Mouse (Mus musculus) midbrain, embryonic 12.5 days (tissue): ENCODE data around the gene Lgi4. TPM values are rescaled to one million over a fixed set of nuclear protein-coding genes. Genes with fewer than 3 reads are reported as not detected.

Experiments
- ATAC-seq: fragments of 200-750 bp; cut with Nextera tagmentation; 2 replicates; pipeline ENCODE4 v1.8.0; 2017; ENCODE audit warnings: low read depth, moderate TSS enrichment, moderate library complexity; ENCODE audit not compliant: low FRiP score
- H3K27ac ChIP-seq: fragments of 300-500 bp; sonication (generic); replicated peaks from 2 replicates; pipeline ENCODE4 v1.5.1; 2016; ENCODE audit warnings: mild to moderate bottlenecking
- H3K27me3 ChIP-seq: fragments of 300-500 bp; sonication (generic); 2 replicates; pipeline ENCODE4 v1.6.1; 2016; ENCODE audit warnings: mild to moderate bottlenecking
- H3K36me3 ChIP-seq: fragments of 300-500 bp; sonication (generic); 2 replicates; pipeline ENCODE4 v1.6.1; 2016
- H3K4me1 ChIP-seq: fragments of 300-500 bp; sonication (generic); 2 replicates; pipeline ENCODE4 v1.6.1; 2016
- H3K4me2 ChIP-seq: fragments of 300-500 bp; sonication (generic); replicated peaks from 2 replicates; pipeline ENCODE4 v1.6.1; 2016; ENCODE audit warnings: mild to moderate bottlenecking, moderate library complexity
- H3K4me3 ChIP-seq: fragments of 300-500 bp; sonication (generic); 2 replicates; pipeline ENCODE4 v1.5.1; 2016; ENCODE audit warnings: mild to moderate bottlenecking
- H3K9ac ChIP-seq: fragments of 300-500 bp; sonication (generic); replicated peaks from 2 replicates; pipeline ENCODE4 v1.6.1; 2016; ENCODE audit warnings: mild to moderate bottlenecking, moderate library complexity
- H3K9me3 ChIP-seq: fragments of 300-500 bp; sonication (generic); 2 replicates; pipeline ENCODE4 v1.6.1; 2016; ENCODE audit warnings: mild to moderate bottlenecking
- WGBS: fragments of 180-500 bp; shearing (Covaris S2); methylation state at CpG from one replicate; pipeline ENCODE4 v1.1.7; 2016; 5-methylcytosine and 5-hydroxymethylcytosine counted together
- polyA plus RNA-seq: library from polyadenylated mRNA; unstranded; fragments of >200 nt; fragmentation: Nextera tagmentation; extraction: Ambion mirVana; gene quantifications from 2 replicates; pipeline ENCODE4 v1.2.1, GENCODE M21; 2016

Lgi4 gene
- 0.54 and 0.55 TPM in 2 replicates for polyA plus RNA-seq

- no peak within 1 kb of the TSS for H3K9ac ChIP-seq
- WGBS = 2% methylated on average over 2 of the region's 2 CpGs
- H3K4me2 ChIP-seq = no peak within 1 kb of the TSS
Measured at GRCm38 (mm10) chr7:31059108-31059507, at the start of gene Lgi4. Gene Lgi4, plus strand, starts transcription at chr7:31059342.

GRCm38 (mm10) chr7:31012971-31013370 is 46.2 kb upstream of the Lgi4 start:
- Histone ChIP-seq H3K9ac (no peak overlapping the region), H3K4me1 (peaks cover 9% of the 10 kb centered on the region; the same call in 1 of the 2 replicates), H3K36me3 (no peaks in the 10 kb centered on the region), H3K4me2 (no peak overlapping the region), H3K9me3 (no peaks in the 10 kb centered on the region), H3K27ac (no peak overlapping the region), H3K4me3 (no peak overlapping the region), H3K27me3 (no peaks in the 10 kb centered on the region)
- 86% methylated on average over 5 of the region's 5 CpGs for WGBS
- ATAC-seq = no peak

More at GRCm38 (mm10) chr7:31059108-31059507, at the start of gene Lgi4:
- Histone ChIP-seq H3K27me3 (peaks cover 14% of the 10 kb centered on the region), H3K4me1 (peaks cover 12% of the 10 kb centered on the region), H3K27ac (no peak within 1 kb of the TSS), H3K36me3 (no peaks in the 10 kb centered on the region), H3K4me3 (no peak within 1 kb of the TSS), H3K9me3 (no peaks in the 10 kb centered on the region)
- ATAC-seq = peak; percentile 79

DNA sequence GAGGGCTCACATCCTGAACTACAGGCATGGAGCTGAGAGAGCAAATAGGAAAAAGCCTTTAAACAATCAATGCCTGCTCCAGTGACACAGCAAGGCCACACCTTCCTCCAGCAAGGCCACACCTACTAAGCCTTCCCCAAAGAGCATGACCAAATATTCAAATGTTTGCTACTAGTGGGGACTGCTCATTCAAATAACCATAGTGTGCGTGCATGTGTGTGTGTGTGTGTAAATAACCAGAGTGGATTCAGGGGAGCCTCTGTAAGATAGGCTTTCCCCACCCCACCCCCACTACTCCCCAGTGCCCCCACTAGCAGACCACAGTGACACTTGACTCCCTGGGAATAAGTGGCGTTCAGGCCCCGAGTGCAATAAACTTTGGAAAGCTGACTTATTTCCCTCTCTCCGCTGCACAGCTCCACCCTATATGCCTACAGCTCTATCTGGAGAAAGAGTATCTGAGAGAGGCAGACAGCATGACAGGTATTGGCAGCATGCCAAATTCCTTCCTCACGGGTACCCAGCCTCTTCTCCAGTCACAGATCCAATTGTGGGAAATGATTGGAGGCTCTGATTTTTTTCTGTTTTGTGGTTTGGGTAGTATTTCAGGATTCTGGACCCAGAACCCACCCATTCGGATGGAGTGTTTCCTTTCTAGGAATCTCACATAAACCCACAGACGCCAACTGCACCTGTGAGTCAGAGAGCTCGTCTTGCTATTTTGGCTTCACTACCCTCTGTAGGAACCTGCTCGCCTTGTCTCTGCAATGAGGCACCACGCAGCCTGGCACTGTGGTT is 41.8 kb upstream of the Lgi4 start:
- Histone ChIP-seq H3K4me2 (no peak overlapping the region), H3K27ac (no peak overlapping the region), H3K4me1 (peaks cover 9% of the 10 kb centered on the region; the same call in 1 of the 2 replicates), H3K27me3 (no peaks in the 10 kb centered on the region), H3K36me3 (no peaks in the 10 kb centered on the region), H3K9me3 (no peaks in the 10 kb centered on the region), H3K9ac (no peak overlapping the region), H3K4me3 (no peak overlapping the region)
- ATAC-seq = no peak
- WGBS = 66% methylated on average over 10 of the region's 10 CpGs

GRCm38 (mm10) chr7:31028609-31029008 is 30.5 kb upstream of the Lgi4 start:
- Histone ChIP-seq H3K27ac (no peak overlapping the region), H3K4me2 (no peak overlapping the region), H3K9me3 (no peaks in the 10 kb centered on the region), H3K9ac (no peak overlapping the region), H3K27me3 (no peaks in the 10 kb centered on the region), H3K36me3 (no peaks in the 10 kb centered on the region), H3K4me3 (no peak overlapping the region), H3K4me1 (no peaks in the 10 kb centered on the region)
- ATAC-seq = no peak
- WGBS = 75% methylated on average over 8 of the region's 8 CpGs

- Histone ChIP-seq H3K27me3 (no peaks in the 10 kb centered on the region), H3K4me3 (no peak overlapping the region), H3K9ac (no peak overlapping the region), H3K9me3 (no peaks in the 10 kb centered on the region), H3K36me3 (no peaks in the 10 kb centered on the region), H3K27ac (no peak overlapping the region), H3K4me2 (no peak overlapping the region), H3K4me1 (no peaks in the 10 kb centered on the region)
- ATAC-seq = no peak
- 65% methylated on average over 2 of the region's 2 CpGs for WGBS
Measured at GRCm38 (mm10) chr7:31030717-31031116, 28.4 kb upstream of the Lgi4 start.

DNA sequence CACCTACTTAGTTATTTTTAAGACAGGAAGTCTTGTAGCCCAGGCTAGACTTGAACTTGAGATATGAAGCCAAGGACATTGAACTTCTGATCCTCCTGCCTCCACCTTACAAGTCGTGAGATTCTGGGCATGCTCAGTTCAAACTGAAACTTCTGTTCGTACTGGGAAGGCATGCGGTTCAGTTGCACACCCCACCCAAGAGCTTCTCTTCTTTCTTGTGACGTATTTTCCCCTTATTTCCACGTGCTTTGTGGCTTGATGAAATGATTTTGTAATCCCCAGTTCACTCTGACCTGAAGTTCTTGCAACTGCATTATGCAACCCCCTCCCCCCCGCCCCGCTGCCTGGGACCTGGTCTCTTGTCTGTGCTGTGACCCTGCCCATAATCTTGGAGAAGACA is 27.4 kb upstream of the Lgi4 start:
- WGBS = 84% methylated on average over 7 of the region's 7 CpGs
- ATAC-seq = no peak
- no peak overlapping the region for H3K4me3 ChIP-seq
- H3K9me3 ChIP-seq = no peaks in the 10 kb centered on the region
- H3K27ac ChIP-seq = no peak overlapping the region
- no peak overlapping the region for H3K9ac ChIP-seq
- H3K4me2 ChIP-seq = no peak overlapping the region
- H3K4me1 ChIP-seq = no peaks in the 10 kb centered on the region
- H3K36me3 ChIP-seq = no peaks in the 10 kb centered on the region
- H3K27me3 ChIP-seq = no peaks in the 10 kb centered on the region

DNA sequence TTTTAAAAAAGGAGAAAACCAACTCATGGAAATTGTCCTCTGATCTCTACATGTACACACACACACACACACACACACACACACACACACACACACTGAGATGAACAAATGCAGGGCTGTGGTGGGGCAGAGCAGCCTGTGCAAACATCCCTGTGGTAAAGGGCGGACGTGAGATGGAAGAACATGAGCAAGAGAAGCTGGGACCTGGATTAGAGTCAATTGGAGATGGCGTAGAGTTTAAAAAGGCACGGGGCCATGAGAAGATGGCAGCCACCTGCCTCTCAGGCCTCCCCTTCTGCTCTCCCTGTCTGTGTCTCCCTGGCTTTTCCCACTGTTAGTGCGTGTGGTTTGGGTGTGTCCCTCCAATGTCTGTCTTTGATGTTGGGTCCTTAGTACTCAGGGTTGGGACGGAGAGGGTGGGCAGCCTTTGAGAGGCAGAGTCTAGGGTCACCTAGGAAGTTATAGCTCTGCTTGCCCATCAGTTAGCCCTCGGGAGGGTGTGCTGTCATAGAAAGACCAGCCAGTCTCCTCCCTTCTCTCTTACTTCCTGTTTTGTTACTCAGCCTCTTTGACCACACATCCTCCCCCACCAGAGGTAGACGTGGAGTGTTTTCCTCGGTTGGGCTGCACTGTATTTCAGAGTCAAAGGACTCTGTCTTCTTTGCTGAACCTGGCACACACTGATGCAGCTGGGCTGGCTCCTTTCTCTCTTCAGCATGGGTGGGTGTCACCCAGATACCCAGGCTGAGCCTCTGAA is 25.6 kb upstream of the Lgi4 start:
- Histone ChIP-seq H3K27me3 (no peaks in the 10 kb centered on the region), H3K4me1 (no peaks in the 10 kb centered on the region), H3K9me3 (no peaks in the 10 kb centered on the region), H3K4me2 (no peak overlapping the region), H3K27ac (no peak overlapping the region), H3K36me3 (no peaks in the 10 kb centered on the region), H3K9ac (no peak overlapping the region), H3K4me3 (no peak overlapping the region)
- 78% methylated on average over 9 of the region's 9 CpGs for WGBS
- ATAC-seq = no peak

DNA sequence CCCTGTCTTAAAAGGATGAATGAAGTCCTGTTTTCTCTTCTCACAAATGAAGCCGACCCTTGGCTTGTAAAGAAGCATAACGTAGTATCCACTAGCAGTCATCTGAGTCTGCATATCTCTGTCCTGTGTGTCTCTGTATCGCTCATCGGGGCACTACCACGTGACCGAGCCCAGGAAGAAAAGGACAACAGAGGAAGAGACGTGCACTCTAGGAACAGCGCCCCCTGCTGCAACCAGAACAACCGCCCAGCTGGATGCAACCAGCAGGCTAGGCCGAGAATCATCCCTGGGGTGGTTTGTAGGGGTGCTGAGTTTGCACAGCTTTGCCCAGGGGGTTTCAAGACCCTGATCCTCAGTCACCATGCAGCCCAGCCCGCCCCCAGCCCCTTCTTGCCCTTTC is 24.4 kb upstream of the Lgi4 start:
- H3K4me1 ChIP-seq = no peaks in the 10 kb centered on the region
- WGBS = 60% methylated on average over 11 of the region's 11 CpGs
- ATAC-seq = no peak
- H3K9me3 ChIP-seq = no peaks in the 10 kb centered on the region
- H3K27me3 ChIP-seq = no peaks in the 10 kb centered on the region; the same call in 1 of the 2 replicates
- H3K36me3 ChIP-seq = no peaks in the 10 kb centered on the region
- no peak overlapping the region for H3K4me2 ChIP-seq
- H3K27ac ChIP-seq = no peak overlapping the region
- no peak overlapping the region for H3K4me3 ChIP-seq
- no peak overlapping the region for H3K9ac ChIP-seq

DNA sequence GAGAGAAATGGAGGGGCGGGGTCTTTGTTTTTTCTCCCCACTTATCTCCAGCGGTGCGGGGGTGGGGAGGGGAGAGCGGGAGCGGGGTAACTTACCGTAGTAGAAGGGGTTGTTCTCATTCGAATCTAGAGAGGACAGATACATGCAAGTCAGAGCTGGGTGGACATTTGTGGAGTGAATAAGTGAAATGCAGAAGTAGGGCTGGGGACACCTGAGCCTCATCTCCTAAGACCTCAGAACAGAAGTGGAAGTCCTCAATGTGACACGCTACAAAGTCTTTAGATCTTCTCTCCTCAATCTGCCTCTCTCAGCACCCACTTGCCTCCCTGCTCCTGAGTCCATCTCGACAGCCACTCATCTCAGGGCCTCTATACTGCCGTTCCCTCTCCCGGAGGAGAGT is 23.9 kb upstream of the Lgi4 start:
- WGBS = 78% methylated on average over 11 of the region's 11 CpGs
- no peaks in the 10 kb centered on the region for H3K4me1 ChIP-seq
- no peaks in the 10 kb centered on the region for H3K9me3 ChIP-seq
- no peak for ATAC-seq
- no peaks in the 10 kb centered on the region for H3K36me3 ChIP-seq
- no peak overlapping the region for H3K4me3 ChIP-seq
- no peak overlapping the region for H3K4me2 ChIP-seq
- peaks cover 5% of the 10 kb centered on the region for H3K27me3 ChIP-seq
- H3K9ac ChIP-seq = no peak overlapping the region
- H3K27ac ChIP-seq = no peak overlapping the region

DNA sequence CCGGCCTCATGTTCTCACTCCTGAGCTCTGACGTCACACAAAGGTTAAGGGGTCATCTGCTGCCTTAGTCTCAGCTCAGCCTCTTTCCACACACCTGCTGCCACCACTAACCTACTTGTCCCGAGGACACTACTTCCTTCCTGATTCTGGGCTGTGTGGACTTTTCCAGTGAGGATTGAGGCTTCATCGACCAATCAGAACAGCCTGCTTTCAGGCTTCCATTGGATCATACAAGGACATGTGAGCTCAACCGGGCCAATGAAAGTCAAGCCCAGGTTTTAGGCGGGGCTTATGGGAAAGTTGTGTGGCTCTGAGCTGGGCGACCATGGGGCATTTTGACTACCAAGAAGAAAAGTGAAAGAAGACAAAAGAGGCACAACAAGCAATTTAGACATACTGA is 22.2 kb upstream of the Lgi4 start:
- no peak overlapping the region for H3K4me3 ChIP-seq
- H3K36me3 ChIP-seq = no peaks in the 10 kb centered on the region
- no peak overlapping the region for H3K9ac ChIP-seq
- H3K4me2 ChIP-seq = no peak overlapping the region
- H3K9me3 ChIP-seq = no peaks in the 10 kb centered on the region
- WGBS = 89% methylated on average over 7 of the region's 7 CpGs
- peaks cover 21% of the 10 kb centered on the region for H3K27me3 ChIP-seq
- H3K27ac ChIP-seq = no peak overlapping the region
- peaks cover 5% of the 10 kb centered on the region for H3K4me1 ChIP-seq
- no peak for ATAC-seq

DNA sequence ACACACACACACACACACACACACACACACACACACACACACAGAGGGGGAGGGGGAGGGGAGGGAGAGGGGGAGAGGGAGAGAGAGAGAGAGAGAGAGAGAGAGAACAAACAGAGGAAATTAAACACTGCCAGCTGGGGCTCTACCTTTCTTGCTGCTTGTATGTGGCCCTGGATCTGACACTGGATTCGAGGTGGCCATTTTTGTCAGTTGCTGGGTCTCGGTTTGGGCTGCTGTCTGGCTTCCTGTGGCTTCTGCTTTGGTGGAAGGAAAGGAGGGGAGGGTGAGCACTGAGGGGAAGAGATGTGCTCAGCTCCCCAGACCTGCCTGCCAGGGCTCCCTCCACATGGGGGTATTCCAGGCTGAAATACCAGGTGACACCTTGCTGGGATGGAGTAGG is 21.5 kb upstream of the Lgi4 start:
- H3K9ac ChIP-seq = no peak overlapping the region
- no peak overlapping the region for H3K4me3 ChIP-seq
- 46% methylated on average over 2 of the region's 2 CpGs for WGBS
- H3K4me1 ChIP-seq = peaks cover 6% of the 10 kb centered on the region
- no peak for ATAC-seq
- H3K9me3 ChIP-seq = no peaks in the 10 kb centered on the region
- no peaks in the 10 kb centered on the region for H3K36me3 ChIP-seq
- H3K27me3 ChIP-seq = peaks cover 29% of the 10 kb centered on the region
- no peak overlapping the region for H3K4me2 ChIP-seq
- no peak overlapping the region for H3K27ac ChIP-seq

DNA sequence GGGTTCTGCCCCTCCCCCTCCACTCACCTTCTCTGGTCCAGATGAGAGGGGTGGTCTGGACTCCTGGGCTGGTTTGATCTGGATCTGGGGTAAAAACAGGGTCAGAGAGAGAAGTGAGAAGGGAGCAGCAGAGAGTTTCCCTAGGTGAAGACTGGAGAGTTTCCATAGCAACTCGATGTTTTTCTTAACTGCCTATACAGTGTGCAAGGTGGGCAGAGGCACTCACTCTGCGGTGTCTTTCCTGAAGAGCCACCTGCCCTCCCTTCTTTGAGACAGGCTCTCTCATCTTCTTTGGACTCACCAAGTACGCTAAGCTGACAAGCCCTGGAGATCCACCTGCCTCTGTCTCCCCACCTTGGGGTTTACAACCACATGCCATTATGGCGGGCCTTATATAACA is 20.1 kb upstream of the Lgi4 start:
- peaks cover 41% of the 10 kb centered on the region for H3K27me3 ChIP-seq
- H3K27ac ChIP-seq = no peak overlapping the region
- peaks cover 6% of the 10 kb centered on the region for H3K4me1 ChIP-seq
- H3K4me2 ChIP-seq = no peak overlapping the region
- no peak overlapping the region for H3K4me3 ChIP-seq
- H3K9me3 ChIP-seq = no peaks in the 10 kb centered on the region
- no peaks in the 10 kb centered on the region for H3K36me3 ChIP-seq
- H3K9ac ChIP-seq = no peak overlapping the region
- 83% methylated on average over 4 of the region's 4 CpGs for WGBS
- ATAC-seq = no peak
